ENCODE assay signal across 8 mouse cellular contexts in genomic region chr3:90585595-90585994, GRCm38 (mm10). TPM values are rescaled to one million over a fixed set of nuclear protein-coding genes. Genes with fewer than 3 reads are reported as not detected.
DNase-seq lines count a peak whose midpoint lies in the region; ATAC-seq lines count a peak whose summit lies in the region.
"Had no signal": no experiment of that assay in that cellular context is flagged by ENCODE, and none has a peak within 500 bp of the region (broad histone marks: within the 10 kb centered on the region; RNA-seq: fewer than 3 reads in every experiment).

No protein-coding gene starts in this region.

- no peak overlapping the region for H3K9ac ChIP-seq in midbrain, embryonic 14.5 days (replicated peaks; ENCODE audit: low read length)

- H3K27me3 ChIP-seq in midbrain, embryonic 14.5 days (ENCODE audit: control insufficient read depth, insufficient read depth, low read length), result no peaks in the 10 kb centered on the region

- no peak overlapping the region for H3K27ac ChIP-seq in midbrain, embryonic 14.5 days (replicated peaks; ENCODE audit: low read depth, low read length)

- 34% methylated on average over 5 of the region's 5 CpGs for WGBS in midbrain, embryonic 14.5 days

- intact Hi-C loops in left cerebral cortex, postnatal 36 days (cut with DNase I), result loop anchor here (1.0 kb wide), 1 partner anchor 30 kb away; no protein-coding TSS in a partner anchor

- ATAC-seq in midbrain, embryonic 14.5 days (ENCODE audit: low FRiP score, low TSS enrichment), result 0 out of 2 replicates have a peak, but pooled peaks have one; percentile 7

- H3K4me2 ChIP-seq in midbrain, embryonic 14.5 days (ENCODE audit: low read length), result no peak overlapping the region

- no peak overlapping the region for H3K4me3 ChIP-seq in midbrain, embryonic 14.5 days (replicated peaks; ENCODE audit: low read depth, low read length)

- H3K36me3 ChIP-seq in midbrain, embryonic 14.5 days (ENCODE audit: control insufficient read depth, insufficient read depth, low read length), result no peaks in the 10 kb centered on the region

- DNase-seq in T-cell, adult 2 months (ENCODE audit: low spot score), result peak; percentile 65
- DNase-seq in cerebellum, adult 9-10 months, result peak; percentile 29
- peak; percentile 64 to 87 for DNase-seq in frontal cortex, adult 2 months (ENCODE audit: extremely low spot score in 1 of 2, low spot score in 1 of 2)
- peak; percentile 27 for DNase-seq in kidney, adult 11 months
- peak; percentile 72 to 74 for DNase-seq in left cerebral cortex, postnatal 36 days (ENCODE audit: low spot score in 2 of 2)
- peak; percentile 80 for DNase-seq in midbrain, embryonic 14.5 days
- DNase-seq in spleen, adult 12 weeks (ENCODE audit: low spot score), result peak; percentile 36

- no peaks in the 10 kb centered on the region for H3K4me1 ChIP-seq in midbrain, embryonic 14.5 days (ENCODE audit: control insufficient read depth, insufficient read depth, low read length)

- H3K9me3 ChIP-seq in midbrain, embryonic 14.5 days (ENCODE audit: control insufficient read depth, low read length), result no peaks in the 10 kb centered on the region

RNA-seq across cellular contexts. Expression of gene S100a2, which starts 4.5 kb away (rescaled TPM):
- polyA plus RNA-seq in frontal cortex, adult 2 months (2012; rRNA removed), result not detected in 2 replicates
- not detected for total RNA-seq in left cerebral cortex, postnatal 36 days (2021)
- not detected in 2 replicates for polyA plus RNA-seq in midbrain, embryonic 14.5 days (2014; fragmentation: Nextera tagmentation; extraction: Ambion mirVana)
- polyA plus RNA-seq: macrophage had no signal

RNA-seq across cellular contexts. Expression of gene Gm42674, which starts 16.1 kb away (rescaled TPM):
- not detected in 2 replicates for polyA plus RNA-seq in frontal cortex, adult 2 months (2012; rRNA removed)
- total RNA-seq in left cerebral cortex, postnatal 36 days (2021), result not detected
- polyA plus RNA-seq in midbrain, embryonic 14.5 days (2014; fragmentation: Nextera tagmentation; extraction: Ambion mirVana), result not detected in 2 replicates
- polyA plus RNA-seq: macrophage had no signal

RNA-seq across cellular contexts. Expression of gene S100a4, which starts 18.0 kb away (rescaled TPM):
- polyA plus RNA-seq in frontal cortex, adult 2 months (2012; rRNA removed), result 13.9 and 14.5 TPM in 2 replicates
- 1 to 10 TPM; 3.7 to 4.0 TPM for total RNA-seq in left cerebral cortex, postnatal 36 days (2021)
- 1.5 TPM in 1 of 2 replicates, not detected in the other for polyA plus RNA-seq in midbrain, embryonic 14.5 days (2014; fragmentation: Nextera tagmentation; extraction: Ambion mirVana)

RNA-seq across cellular contexts. Expression of gene S100a5, which starts 22.7 kb away (rescaled TPM):
- polyA plus RNA-seq in frontal cortex, adult 2 months (2012; rRNA removed), result 186 and 213 TPM in 2 replicates
- total RNA-seq in left cerebral cortex, postnatal 36 days (2021), result not detected
- polyA plus RNA-seq in midbrain, embryonic 14.5 days (2014; fragmentation: Nextera tagmentation; extraction: Ambion mirVana), result not detected in 2 replicates
- polyA plus RNA-seq: macrophage had no signal

RNA-seq across cellular contexts. Expression of gene S100a3, which starts 25.2 kb away (rescaled TPM):
- polyA plus RNA-seq in frontal cortex, adult 2 months (2012; rRNA removed), result 2.7 and 3.4 TPM in 2 replicates
- 1 to 10 TPM in 1 of 2 experiments, under 1 TPM in 1; 0.88 to 1.4 TPM for total RNA-seq in left cerebral cortex, postnatal 36 days (2021)
- polyA plus RNA-seq in midbrain, embryonic 14.5 days (2014; fragmentation: Nextera tagmentation; extraction: Ambion mirVana), result not detected in 2 replicates
- polyA plus RNA-seq: macrophage had no signal

Comparison
In these comparisons a context has a peak if more than half of its experiments do, and no peak if none do; other contexts are left out.
1. DNase-seq: peak in every context shown above with its lines; median percentile 80 in midbrain, embryonic 14.5 days; 76 in frontal cortex, adult 2 months; 73 in left cerebral cortex, postnatal 36 days; 65 in T-cell, adult 2 months; 36 in spleen, adult 12 weeks; 29 in cerebellum, adult 9-10 months; 27 in kidney, adult 11 months.